Mouse (Mus musculus) forebrain, embryonic 10.5 days (tissue): ENCODE measurements at regions not wholly inside any gene's neighbourhood (a gene's known extent, or its start where the extent isn't known, plus 50 kb on each side); places are given as distances from the start of the nearest gene placed in this dataset.

Experiments used
- DNase-seq: peaks from one replicate; pipeline ENCODE4 v3.0.0-alpha.2; 2017; ENCODE audit warnings: low spot score; ENCODE audit errors: extremely low spot score
- H3K27ac ChIP-seq: fragments of 300-500 bp; sonication (generic); 2 replicates; pipeline ENCODE4 v1.5.1; 2016; ENCODE audit warnings: mild to moderate bottlenecking
- H3K27me3 ChIP-seq: fragments of 300-500 bp; sonication (generic); 2 replicates; pipeline ENCODE4 v1.6.1; 2016; ENCODE audit warnings: mild to moderate bottlenecking; ENCODE audit not compliant: poor library complexity, severe bottlenecking
- H3K36me3 ChIP-seq: fragments of 300-500 bp; sonication (generic); replicated peaks from 2 replicates; pipeline ENCODE4 v1.6.1; 2016; ENCODE audit warnings: mild to moderate bottlenecking, moderate library complexity
- H3K4me1 ChIP-seq: fragments of 300-500 bp; sonication (generic); 2 replicates; pipeline ENCODE4 v1.6.1; 2016
- H3K4me3 ChIP-seq: fragments of 300-500 bp; sonication (generic); 2 replicates; pipeline ENCODE4 v1.5.1; 2016; ENCODE audit warnings: mild to moderate bottlenecking, moderate library complexity
- H3K9me3 ChIP-seq: fragments of 300-500 bp; sonication (generic); 2 replicates; pipeline ENCODE4 v1.6.1; 2016; ENCODE audit warnings: mild to moderate bottlenecking, moderate library complexity
- WGBS: fragments of 180-500 bp; shearing (Covaris S2); methylation state at CpG from one replicate; pipeline ENCODE4 v1.1.7; 2016; 5-methylcytosine and 5-hydroxymethylcytosine counted together

GRCm38 (mm10) chr17:15968331-15968730 is 137.5 kb upstream of the Rgmb start:
- Histone ChIP-seq H3K9me3 (no peaks in the 10 kb centered on the region), H3K4me1 (no peaks in the 10 kb centered on the region), H3K27ac (no peak overlapping the region), H3K27me3 (no peaks in the 10 kb centered on the region), H3K36me3 (no peaks in the 10 kb centered on the region), H3K4me3 (no peak overlapping the region)
- WGBS, result 90% methylated on average over 5 of the region's 5 CpGs
- DNase-seq, result no peak

GRCm38 (mm10) chr17:15955656-15956055 is 124.8 kb upstream of the Rgmb start:
- WGBS, result 88% methylated on average over 2 of the region's 2 CpGs
- no peaks in the 10 kb centered on the region for H3K9me3 ChIP-seq
- H3K27me3 ChIP-seq, result no peaks in the 10 kb centered on the region
- H3K4me3 ChIP-seq, result no peak overlapping the region
- H3K36me3 ChIP-seq, result no peaks in the 10 kb centered on the region
- DNase-seq, result no peak
- H3K27ac ChIP-seq, result no peak overlapping the region
- H3K4me1 ChIP-seq, result no peaks in the 10 kb centered on the region

- Histone ChIP-seq H3K9me3 (no peaks in the 10 kb centered on the region), H3K4me3 (no peak overlapping the region), H3K36me3 (no peaks in the 10 kb centered on the region), H3K27me3 (no peaks in the 10 kb centered on the region), H3K4me1 (no peaks in the 10 kb centered on the region), H3K27ac (no peak overlapping the region)
- DNase-seq, result no peak
- 89% methylated on average over 3 of the region's 3 CpGs for WGBS
Measured at GRCm38 (mm10) chr17:15951641-15952040, 120.8 kb upstream of the Rgmb start.

GRCm38 (mm10) chr17:15949753-15950152 is 118.9 kb upstream of the Rgmb start:
- Histone ChIP-seq H3K9me3 (no peaks in the 10 kb centered on the region), H3K27ac (no peak overlapping the region), H3K4me1 (no peaks in the 10 kb centered on the region), H3K36me3 (no peaks in the 10 kb centered on the region), H3K27me3 (no peaks in the 10 kb centered on the region), H3K4me3 (no peak overlapping the region)
- 77% methylated on average over 6 of the region's 6 CpGs for WGBS
- no peak for DNase-seq

GRCm38 (mm10) chr17:15942378-15942777 is 111.5 kb upstream of the Rgmb start:
- Histone ChIP-seq H3K9me3 (no peaks in the 10 kb centered on the region), H3K4me1 (peaks cover 6% of the 10 kb centered on the region), H3K4me3 (no peak overlapping the region), H3K27me3 (no peaks in the 10 kb centered on the region), H3K27ac (no peak overlapping the region), H3K36me3 (no peaks in the 10 kb centered on the region)
- DNase-seq, result no peak
- WGBS, result 26% methylated on average over 4 of the region's 4 CpGs

- peaks cover 7% of the 10 kb centered on the region for H3K4me1 ChIP-seq
- 39% methylated on average over 4 of the region's 4 CpGs for WGBS
- DNase-seq, result no peak
- peak overlapping the region; percentile 53; the same call in 1 of the 2 replicates for H3K27ac ChIP-seq
- H3K9me3 ChIP-seq, result no peaks in the 10 kb centered on the region
- H3K36me3 ChIP-seq, result no peaks in the 10 kb centered on the region
- no peaks in the 10 kb centered on the region for H3K27me3 ChIP-seq
- no peak overlapping the region for H3K4me3 ChIP-seq
Measured at GRCm38 (mm10) chr17:15918609-15919008, 87.8 kb upstream of the Rgmb start.

GRCm38 (mm10) chr17:15898689-15899419 is 68.0 kb upstream of the Rgmb start:
- no peak for DNase-seq
- no peaks in the 10 kb centered on the region for H3K9me3 ChIP-seq
- no peak overlapping the region for H3K27ac ChIP-seq
- no peaks in the 10 kb centered on the region for H3K27me3 ChIP-seq
- H3K36me3 ChIP-seq, result no peaks in the 10 kb centered on the region
- no peak overlapping the region for H3K4me3 ChIP-seq
- WGBS, result 83% methylated on average over 7 of the region's 7 CpGs
- H3K4me1 ChIP-seq, result peaks cover 11% of the 10 kb centered on the region

GRCm38 (mm10) chr17:15895968-15896367 is 65.1 kb upstream of the Rgmb start:
- peaks cover 11% of the 10 kb centered on the region for H3K4me1 ChIP-seq
- no peak overlapping the region for H3K4me3 ChIP-seq
- DNase-seq, result peak; percentile 16
- no peak overlapping the region for H3K27ac ChIP-seq
- WGBS, result 13% methylated on average over 3 of the region's 3 CpGs
- H3K27me3 ChIP-seq, result no peaks in the 10 kb centered on the region
- H3K36me3 ChIP-seq, result no peaks in the 10 kb centered on the region
- no peaks in the 10 kb centered on the region for H3K9me3 ChIP-seq

GRCm38 (mm10) chr17:15891896-15892675 is 61.2 kb upstream of the Rgmb start:
- no peak for DNase-seq
- 90% methylated on average over 4 of the region's 4 CpGs for WGBS
- H3K36me3 ChIP-seq, result no peaks in the 10 kb centered on the region
- H3K9me3 ChIP-seq, result peaks cover 6% of the 10 kb centered on the region; the same call in 1 of the 2 replicates
- H3K4me1 ChIP-seq, result peaks cover 11% of the 10 kb centered on the region
- no peak overlapping the region for H3K27ac ChIP-seq
- H3K4me3 ChIP-seq, result no peak overlapping the region
- no peaks in the 10 kb centered on the region for H3K27me3 ChIP-seq

- no peak overlapping the region for H3K4me3 ChIP-seq
Measured at GRCm38 (mm10) chr17:15890595-15891140, 59.8 kb upstream of the Rgmb start.

GRCm38 (mm10) chr17:15882803-15883202 is 52.0 kb upstream of the Rgmb start:
- no peak for DNase-seq
- WGBS, result 87% methylated on average over 7 of the region's 7 CpGs
- H3K27me3 ChIP-seq, result no peaks in the 10 kb centered on the region

More at GRCm38 (mm10) chr17:15890595-15891140, 59.8 kb upstream of the Rgmb start:
- 92% methylated on average over 4 of the region's 4 CpGs for WGBS
- peaks cover 6% of the 10 kb centered on the region; the same call in 1 of the 2 replicates for H3K9me3 ChIP-seq
- H3K27ac ChIP-seq, result no peak overlapping the region
- H3K4me1 ChIP-seq, result no peaks in the 10 kb centered on the region
- no peak for DNase-seq
- H3K27me3 ChIP-seq, result no peaks in the 10 kb centered on the region
- H3K36me3 ChIP-seq, result no peaks in the 10 kb centered on the region

GRCm38 (mm10) chr17:15882245-15882644 is 51.4 kb upstream of the Rgmb start:
- Histone ChIP-seq H3K27ac (no peak overlapping the region), H3K4me1 (no peaks in the 10 kb centered on the region), H3K9me3 (no peaks in the 10 kb centered on the region), H3K4me3 (no peak overlapping the region), H3K27me3 (no peaks in the 10 kb centered on the region), H3K36me3 (no peaks in the 10 kb centered on the region)
- no peak for DNase-seq
- 88% methylated on average over 2 of the region's 2 CpGs for WGBS

More at GRCm38 (mm10) chr17:15882803-15883202, 52.0 kb upstream of the Rgmb start:
- no peak overlapping the region for H3K4me3 ChIP-seq
- H3K27ac ChIP-seq, result no peak overlapping the region
- no peaks in the 10 kb centered on the region for H3K4me1 ChIP-seq
- no peaks in the 10 kb centered on the region for H3K36me3 ChIP-seq
- no peaks in the 10 kb centered on the region for H3K9me3 ChIP-seq
